Mouse (Mus musculus): ENCODE results near the gene Fscn1.

GRCm38 (mm10) chr5:142915231-142915630, 44.9 kb upstream of the Fscn1 start:
- TF ChIP-seq POLR2A (IDR thresholded peaks at IDR 0.05; ENCODE audit: extremely low read depth, insufficient read depth, low read length) = no peak
- TF ChIP-seq CTCF (IDR thresholded peaks at IDR 0.05; ENCODE audit: low read depth, low read length) = no peak
